Mouse (Mus musculus) telencephalon, adult 2 months (tissue): Measurements from ENCODE around the gene Cbarp.

Source experiments
- DNase-seq: peaks from one replicate; pipeline ENCODE4 v3.0.0-alpha.2; 2011; ENCODE audit warnings: low read depth, low spot score

Cbarp gene

GRCm38 (mm10) chr10:80098630-80099029 lies 42.0 kb downstream of the Cbarp start:
- DNase-seq: no peak

- no peak for DNase-seq
These were observed 43.4 kb downstream of the Cbarp start for GRCm38 (mm10) chr10:80097275-80097674.

GRCm38 (mm10) chr10:80095547-80095946 lies 45.1 kb downstream of the Cbarp start:
- no peak for DNase-seq

GRCm38 (mm10) chr10:80094684-80095083 lies 46.0 kb downstream of the Cbarp start:
- no peak for DNase-seq

- DNase-seq: no peak
These were observed 46.5 kb downstream of the Cbarp start for GRCm38 (mm10) chr10:80094085-80094484.

GRCm38 (mm10) chr10:80092690-80093089 lies 47.9 kb downstream of the Cbarp start:
- DNase-seq: no peak

- DNase-seq: no peak
These were observed 49.1 kb downstream of the Cbarp start for GRCm38 (mm10) chr10:80091527-80091926.

- DNase-seq: no peak
These were observed 51.5 kb downstream of the Cbarp start for GRCm38 (mm10) chr10:80089146-80089545.

GRCm38 (mm10) chr10:80087483-80087882 lies 53.2 kb downstream of the Cbarp start:
- DNase-seq: no peak

GRCm38 (mm10) chr10:80086847-80087246 lies 53.8 kb downstream of the Cbarp start:
- no peak for DNase-seq

GRCm38 (mm10) chr10:80084817-80085487 lies 55.7 kb downstream of the Cbarp start:
- DNase-seq: peak; percentile 23

- DNase-seq: no peak
These were observed 59.6 kb downstream of the Cbarp start for GRCm38 (mm10) chr10:80081075-80081474.
